Mouse (Mus musculus): Measurements from ENCODE around the gene 1810013L24Rik.

- TF ChIP-seq CTCF (IDR thresholded peaks at IDR 0.05) (no peak), EP300 (IDR thresholded peaks at IDR 0.05; ENCODE audit: insufficient read depth, low read depth, low read length) (no peak), POLR2A (IDR thresholded peaks at IDR 0.05; ENCODE audit: insufficient read depth, low read depth, low read length) (no peak)
Measured at GRCm38 (mm10) chr16:8856820-8857219, 26.9 kb downstream of the 1810013L24Rik start.
